Mouse (Mus musculus) cerebellum, adult 2 months (tissue): Measurements from ENCODE around the gene Clasrp.

Experiments used
- CTCF ChIP-seq: fragments of 200-500 bp; IDR thresholded peaks from 2 replicates; pipeline ENCODE4 v1.5.1; 2011; ENCODE audit warnings: low read depth, mild to moderate bottlenecking, control low read depth, low read length, moderate library complexity, borderline replicate concordance; ENCODE audit not compliant: insufficient read depth
- POLR2A ChIP-seq: fragments of 200-500 bp; IDR thresholded peaks from 2 replicates; pipeline ENCODE4 v1.6.1; 2011; ENCODE audit warnings: low read length, control low read depth, borderline replicate concordance; ENCODE audit not compliant: insufficient read depth

DNA sequence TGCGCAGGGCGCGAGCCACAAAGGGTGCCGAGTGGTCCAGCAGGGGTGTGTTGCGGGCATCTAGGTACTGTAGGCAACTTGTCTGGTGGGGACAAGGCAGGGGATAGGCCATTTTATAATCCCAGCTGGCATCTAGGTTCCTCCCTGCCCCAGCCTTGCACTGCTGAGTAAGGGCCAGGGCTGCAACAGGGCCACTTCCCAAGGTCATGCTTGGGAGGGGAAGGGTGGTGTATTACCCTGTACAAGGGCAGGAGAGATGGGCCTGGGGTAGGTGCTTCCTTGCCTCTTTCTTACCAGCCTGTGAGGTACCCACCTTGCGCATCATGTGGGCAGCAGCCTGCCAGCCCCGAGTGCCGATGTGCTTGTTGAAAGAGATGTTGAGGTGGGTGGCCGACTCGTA, 69.6 kb downstream of the Clasrp start:
- TF ChIP-seq CTCF (no peak), POLR2A (no peak)
